In the genomic region with DNA sequence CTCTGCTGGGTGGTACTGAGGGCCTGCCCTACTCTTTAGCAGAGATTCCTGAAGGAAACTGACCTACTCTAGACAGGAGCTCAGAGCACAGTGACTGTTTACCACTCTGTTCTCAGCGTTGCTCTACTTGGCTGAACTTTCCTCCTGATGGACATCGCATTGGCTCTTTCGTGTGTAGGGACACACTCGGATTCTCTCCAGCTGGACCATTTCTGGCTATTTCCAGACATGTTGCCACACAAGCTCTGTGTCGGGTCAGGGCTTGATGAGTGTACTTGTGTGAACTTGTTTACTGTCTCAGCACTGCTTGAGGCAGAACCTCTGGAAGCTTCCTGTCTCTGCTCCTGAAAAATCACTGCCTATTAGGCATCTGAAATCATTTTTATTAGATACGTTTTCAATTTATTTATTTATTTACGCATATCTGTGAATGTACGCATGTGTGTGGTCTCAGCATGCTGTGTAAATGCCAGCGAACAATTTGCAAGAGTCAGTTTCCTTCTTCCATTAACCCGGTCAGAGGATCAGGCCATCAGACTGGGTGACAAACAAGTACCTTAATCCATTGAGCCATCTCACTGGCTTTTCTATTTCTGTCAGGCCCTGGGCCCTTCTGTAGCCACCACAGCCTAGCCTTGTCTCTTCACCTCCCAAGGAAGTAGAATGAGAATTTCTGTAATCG, we compare ENCODE assay signal across 8 mouse cellular contexts.
DNase-seq lines count a peak whose midpoint lies in the region; ATAC-seq and TF ChIP-seq lines count a peak whose summit lies in the region.

No protein-coding gene starts in this region.

- no peaks in the 10 kb centered on the region for H3K27me3 ChIP-seq in embryonic facial prominence, embryonic 10.5 days (replicated peaks; ENCODE audit: low read depth, poor library complexity, severe bottlenecking)
- no peaks in the 10 kb centered on the region for H3K27me3 ChIP-seq in intestine, embryonic 15.5 days (replicated peaks)
- no peaks in the 10 kb centered on the region for H3K27me3 ChIP-seq in midbrain, postnatal 0 days (ENCODE audit: insufficient read depth, low read length)

- no peaks in the 10 kb centered on the region for H3K36me3 ChIP-seq in embryonic facial prominence, embryonic 10.5 days (replicated peaks)
- no peaks in the 10 kb centered on the region for H3K36me3 ChIP-seq in intestine, embryonic 15.5 days
- no peaks in the 10 kb centered on the region for H3K36me3 ChIP-seq in midbrain, postnatal 0 days (ENCODE audit: insufficient read depth, low read length)

- DNase-seq in adipocyte (ENCODE audit: low spot score), result peak; percentile 80
- no peak for DNase-seq in embryonic facial prominence, embryonic 10.5 days (ENCODE audit: low spot score)
- DNase-seq in lung, adult 2 months, result peak; percentile 8
- DNase-seq in cerebellum, adult 18-20 months, result no peak
- no peak for DNase-seq in cerebellum, adult 9-10 months
- DNase-seq in midbrain, postnatal 0 days (ENCODE audit: low spot score), result no peak

- no peaks in the 10 kb centered on the region for H3K9me3 ChIP-seq in embryonic facial prominence, embryonic 10.5 days
- no peaks in the 10 kb centered on the region for H3K9me3 ChIP-seq in intestine, embryonic 15.5 days
- no peaks in the 10 kb centered on the region for H3K9me3 ChIP-seq in midbrain, postnatal 0 days (ENCODE audit: low read length)

- H3K4me1 ChIP-seq in embryonic facial prominence, embryonic 10.5 days, result peaks cover 28% of the 10 kb centered on the region
- 0 out of 2 replicates have a peak, but pooled peaks cover 3% of the 10 kb centered on the region for H3K4me1 ChIP-seq in intestine, embryonic 15.5 days (replicated peaks)
- H3K4me1 ChIP-seq in lung, adult 2 months (ENCODE audit: control insufficient read depth, insufficient read depth, low read length), result no peaks in the 10 kb centered on the region
- H3K4me1 ChIP-seq in midbrain, postnatal 0 days (ENCODE audit: insufficient read depth, low read length), result no peaks in the 10 kb centered on the region

- H3K4me3 ChIP-seq in embryonic facial prominence, embryonic 10.5 days, result no peak overlapping the region
- no peak overlapping the region for H3K4me3 ChIP-seq in intestine, embryonic 15.5 days (replicated peaks)
- H3K4me3 ChIP-seq in lung, adult 2 months (replicated peaks; ENCODE audit: extremely low read depth, low read depth, low read length), result no peak overlapping the region
- no peak overlapping the region for H3K4me3 ChIP-seq in midbrain, postnatal 0 days (ENCODE audit: low read depth, low read length)

- TF ChIP-seq CTCF in lung, adult 2 months (IDR thresholded peaks at IDR 0.05; ENCODE audit: insufficient read depth, low read length), result no peak
- TF ChIP-seq CTCF in midbrain, postnatal 0 days (IDR thresholded peaks at IDR 0.05), result no peak

- WGBS in embryonic facial prominence, embryonic 10.5 days, result 88% methylated on average over 11 of the region's 11 CpGs
- 57% methylated on average over 11 of the region's 11 CpGs for WGBS in intestine, embryonic 15.5 days
- WGBS in lung, adult 2 months, result 60% methylated on average over 11 of the region's 11 CpGs
- WGBS in midbrain, postnatal 0 days, result 83% methylated on average over 11 of the region's 11 CpGs

- H3K9ac ChIP-seq in intestine, embryonic 15.5 days, result no peak overlapping the region
- H3K9ac ChIP-seq in midbrain, postnatal 0 days (replicated peaks; ENCODE audit: low read length, poor library complexity, severe bottlenecking), result no peak overlapping the region

- ATAC-seq in intestine, embryonic 15.5 days, result peak; percentile 84
- no peak for ATAC-seq in inflammation-experienced regulatory T-cells, adult 6 months
- ATAC-seq in midbrain, postnatal 0 days (ENCODE audit: low FRiP score), result no peak

- H3K27ac ChIP-seq in embryonic facial prominence, embryonic 10.5 days (replicated peaks), result peak overlapping the region; percentile 48
- no peak overlapping the region for H3K27ac ChIP-seq in intestine, embryonic 15.5 days
- no peak overlapping the region for H3K27ac ChIP-seq in midbrain, postnatal 0 days (ENCODE audit: low read depth, low read length)

- no peak overlapping the region for H3K4me2 ChIP-seq in intestine, embryonic 15.5 days (replicated peaks)
- no peak overlapping the region for H3K4me2 ChIP-seq in midbrain, postnatal 0 days (ENCODE audit: low read depth, low read length, poor library complexity, severe bottlenecking)

- TF ChIP-seq POLR2A in lung, adult 2 months (IDR thresholded peaks at IDR 0.05; ENCODE audit: borderline replicate concordance, extremely low read depth, low read depth, low read length), result no peak

Comparison
In these comparisons a context has a peak if more than half of its experiments do, and no peak if none do; other contexts are left out.
1. DNase-seq: peak in adipocyte (single experiment) and lung, adult 2 months (single experiment); none in embryonic facial prominence, embryonic 10.5 days (single experiment), cerebellum, adult 18-20 months (0 of 2), cerebellum, adult 9-10 months (single experiment) and midbrain, postnatal 0 days (single experiment).